Mouse (Mus musculus): ENCODE data around the gene Glo1.
"Not testable (repeated sequence)": the region's sequence is repeated elsewhere in the genome, so short reads cannot be mapped to it uniquely, and the experiment has no call there.

Gene Glo1

GRCm38 (mm10) chr17:30626719-30627118 is at the start of gene Glo1:
Glo1 (minus strand) TSS chr17:30626871.
- not testable (repeated sequence) for DNase-seq (ENCODE audit: extremely low spot score, low spot score)

- DNase-seq (ENCODE audit: extremely low spot score, low spot score) = no peak
These were observed 48.5 kb upstream of the Glo1 start for GRCm38 (mm10) chr17:30675021-30675740.

- DNase-seq (ENCODE audit: extremely low spot score, low spot score) = no peak
These were observed 46.4 kb upstream of the Glo1 start for GRCm38 (mm10) chr17:30673023-30673422.

GRCm38 (mm10) chr17:30672556-30672955 is 45.9 kb upstream of the Glo1 start:
- no peak for DNase-seq (ENCODE audit: extremely low spot score, low spot score)

GRCm38 (mm10) chr17:30664856-30665255 is 38.2 kb upstream of the Glo1 start:
- DNase-seq (ENCODE audit: extremely low spot score, low spot score) = no peak

GRCm38 (mm10) chr17:30663170-30663569 is 36.5 kb upstream of the Glo1 start:
- DNase-seq (ENCODE audit: extremely low spot score, low spot score) = no peak

- DNase-seq (ENCODE audit: extremely low spot score, low spot score) = no peak
These were observed 35.5 kb upstream of the Glo1 start for GRCm38 (mm10) chr17:30662131-30662530.

- peak; percentile 57 for DNase-seq (ENCODE audit: extremely low spot score, low spot score)
These were observed 31.5 kb upstream of the Glo1 start for GRCm38 (mm10) chr17:30658152-30658544.

GRCm38 (mm10) chr17:30657530-30658151 is 31.0 kb upstream of the Glo1 start:
- DNase-seq (ENCODE audit: extremely low spot score, low spot score) = no peak

GRCm38 (mm10) chr17:30653010-30653409 is 26.3 kb upstream of the Glo1 start:
- no peak for DNase-seq (ENCODE audit: extremely low spot score, low spot score)

GRCm38 (mm10) chr17:30648770-30649169 is 22.1 kb upstream of the Glo1 start:
- no peak for DNase-seq (ENCODE audit: extremely low spot score, low spot score)

- DNase-seq (ENCODE audit: extremely low spot score, low spot score) = no peak
These were observed 14.2 kb upstream of the Glo1 start for GRCm38 (mm10) chr17:30640896-30641295.

GRCm38 (mm10) chr17:30638996-30639395 is 12.3 kb upstream of the Glo1 start:
- DNase-seq (ENCODE audit: extremely low spot score, low spot score) = no peak

- no peak for DNase-seq (ENCODE audit: extremely low spot score, low spot score)
These were observed 11.0 kb upstream of the Glo1 start for GRCm38 (mm10) chr17:30637714-30638113.

GRCm38 (mm10) chr17:30635367-30635766 is 8.7 kb upstream of the Glo1 start:
- peak; percentile 43 for DNase-seq (ENCODE audit: extremely low spot score, low spot score)

- DNase-seq (ENCODE audit: extremely low spot score, low spot score) = not testable (repeated sequence)
These were observed 2.5 kb downstream of the Glo1 start, which contains the start of gene Dnah8 for GRCm38 (mm10) chr17:30624132-30624531. Dnah8 (plus strand) TSS chr17:30624354.

- no peak for DNase-seq (ENCODE audit: extremely low spot score, low spot score)
These were observed 3.5 kb downstream of the Glo1 start for GRCm38 (mm10) chr17:30623200-30623599.

GRCm38 (mm10) chr17:30621450-30621849 is 5.2 kb downstream of the Glo1 start:
- no peak for DNase-seq (ENCODE audit: extremely low spot score, low spot score)

GRCm38 (mm10) chr17:30620548-30620947 is 6.1 kb downstream of the Glo1 start:
- no peak for DNase-seq (ENCODE audit: extremely low spot score, low spot score)

GRCm38 (mm10) chr17:30619153-30619552 is 7.5 kb downstream of the Glo1 start:
- DNase-seq (ENCODE audit: extremely low spot score, low spot score) = no peak

GRCm38 (mm10) chr17:30618136-30618891 is 8.4 kb downstream of the Glo1 start:
- no peak for DNase-seq (ENCODE audit: extremely low spot score, low spot score)

GRCm38 (mm10) chr17:30616203-30616602 is 10.5 kb downstream of the Glo1 start:
- no peak for DNase-seq (ENCODE audit: extremely low spot score, low spot score)

Data from neural tube, embryonic 10.5 days (tissue).